Mouse (Mus musculus) left cerebral cortex, adult 18-20 months (tissue): ENCODE measurements around the gene Tmem121. TPM values are rescaled to one million over a fixed set of nuclear protein-coding genes. Genes with fewer than 3 reads are reported as not detected.
A peak's percentile ranks its signal among the peaks of the same experiment; 100 is the strongest.

Experiments
- DNase-seq, 2 experiments: peaks; one replicate each; pipeline ENCODE4 v3.0.0; 2021 to 2022; ENCODE audit warnings: low spot score in 2 of 2, mixed read lengths in 1 of 2
- total RNA-seq, 2 experiments: library from RNA; stranded (reverse); gene quantifications; 2 replicates each; pipeline ENCODE4 v1.2.3; 2021

Tmem121 gene
- total RNA-seq, 2 experiments from 2014 or later: 25.5 to 27.5 TPM

- no peak for DNase-seq
Observed at GRCm38 (mm10) chr12:113148381-113149035, 37.2 kb upstream of the Tmem121 start.

GRCm38 (mm10) chr12:113149341-113149740 lies 36.4 kb upstream of the Tmem121 start:
- DNase-seq: no peak

- DNase-seq: no peak
Observed at GRCm38 (mm10) chr12:113149896-113150295, 35.8 kb upstream of the Tmem121 start.

GRCm38 (mm10) chr12:113150591-113150990 lies 35.1 kb upstream of the Tmem121 start:
- DNase-seq: no peak

- no peak for DNase-seq
Observed at GRCm38 (mm10) chr12:113151046-113151445, 34.7 kb upstream of the Tmem121 start.

- no peak for DNase-seq
Observed at GRCm38 (mm10) chr12:113151661-113152271, 34.0 kb upstream of the Tmem121 start.

GRCm38 (mm10) chr12:113152272-113152661 lies 33.5 kb upstream of the Tmem121 start:
- no peak for DNase-seq

GRCm38 (mm10) chr12:113152991-113153525 lies 32.7 kb upstream of the Tmem121 start:
- DNase-seq: no peak

- no peak for DNase-seq
Observed at GRCm38 (mm10) chr12:113153971-113154370, 31.8 kb upstream of the Tmem121 start.

- no peak for DNase-seq
Observed at GRCm38 (mm10) chr12:113154747-113155075, 31.0 kb upstream of the Tmem121 start.

GRCm38 (mm10) chr12:113155076-113155771 lies 30.5 kb upstream of the Tmem121 start:
- no peak for DNase-seq

GRCm38 (mm10) chr12:113155887-113156539 lies 29.7 kb upstream of the Tmem121 start, which contains the start of gene Tedc1:
Gene Tedc1, plus strand, starts transcription at chr12:113156421.
- DNase-seq: peak; percentile 99 to 100

GRCm38 (mm10) chr12:113156540-113156929 lies 29.2 kb upstream of the Tmem121 start:
- DNase-seq: no peak

- DNase-seq: no peak
Observed at GRCm38 (mm10) chr12:113157002-113157401, 28.7 kb upstream of the Tmem121 start.

- no peak for DNase-seq
Observed at GRCm38 (mm10) chr12:113157521-113157920, 28.2 kb upstream of the Tmem121 start.

- DNase-seq: no peak
Observed at GRCm38 (mm10) chr12:113157971-113158370, 27.8 kb upstream of the Tmem121 start.

- DNase-seq: no peak
Observed at GRCm38 (mm10) chr12:113163561-113164006, 22.1 kb upstream of the Tmem121 start.

GRCm38 (mm10) chr12:113168031-113168536 lies 17.6 kb upstream of the Tmem121 start:
- DNase-seq: no peak

- no peak for DNase-seq
Observed at GRCm38 (mm10) chr12:113176960-113177725, 8.6 kb upstream of the Tmem121 start.

GRCm38 (mm10) chr12:113181020-113181419 lies 4.7 kb upstream of the Tmem121 start:
- DNase-seq: no peak

- no peak for DNase-seq
Observed at GRCm38 (mm10) chr12:113184945-113185344, 785 bp upstream of the Tmem121 start.
